8 mouse cellular contexts compared by ENCODE assay signal in the genomic region with DNA sequence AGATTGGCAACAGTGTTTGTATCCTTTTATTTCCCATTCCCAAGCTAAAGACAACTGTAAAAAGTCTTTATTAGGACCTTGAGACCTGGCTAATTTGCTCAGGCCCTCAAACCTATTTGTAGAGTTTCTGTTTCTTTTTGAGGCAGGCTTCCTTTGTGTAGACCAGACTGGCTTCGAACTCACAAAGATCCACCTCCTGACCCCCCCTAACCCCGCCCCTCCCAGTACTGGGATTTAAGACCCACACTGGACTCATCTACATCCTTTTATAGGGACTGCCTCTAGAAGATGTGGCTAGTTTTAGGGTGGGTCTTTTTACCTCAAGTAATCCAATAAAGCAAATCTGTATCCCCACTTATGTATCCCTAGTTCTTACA. TPM values are rescaled to one million over a fixed set of nuclear protein-coding genes. Genes with fewer than 3 reads are reported as not detected.
DNase-seq lines count a peak whose midpoint lies in the region; ATAC-seq and TF ChIP-seq lines count a peak whose summit lies in the region.

No protein-coding gene starts in this region.

- peaks cover 3% of the 10 kb centered on the region for H3K36me3 ChIP-seq in kidney, adult 2 months (ENCODE audit: control insufficient read depth, insufficient read depth, low read length)
- H3K36me3 ChIP-seq in hindbrain, embryonic 16.5 days (ENCODE audit: control insufficient read depth, insufficient read depth, low read length) = peaks cover 11% of the 10 kb centered on the region
- peaks cover 16% of the 10 kb centered on the region; the same call in 1 of the 2 replicates for H3K36me3 ChIP-seq in midbrain, embryonic 15.5 days (replicated peaks)

- 6% methylated on average over 2 of the region's 2 CpGs for WGBS in kidney, adult 2 months
- WGBS in hindbrain, embryonic 16.5 days = 17% methylated on average over 2 of the region's 2 CpGs
- 25% methylated on average over 2 of the region's 2 CpGs for WGBS in midbrain, embryonic 15.5 days

- TF ChIP-seq CTCF in kidney, adult 2 months (conservative IDR thresholded peaks at IDR 0.05; ENCODE audit: insufficient read depth, insufficient read length, low read depth, low read length) = no peak
- TF ChIP-seq CTCF in bone marrow macrophage, adult 2 months (IDR thresholded peaks at IDR 0.05; ENCODE audit: low read depth, low read length) = no peak

- H3K27me3 ChIP-seq in kidney, adult 2 months (replicated peaks; ENCODE audit: control insufficient read depth, insufficient read depth, low read length) = no peaks in the 10 kb centered on the region
- peaks cover 19% of the 10 kb centered on the region for H3K27me3 ChIP-seq in hindbrain, embryonic 16.5 days (replicated peaks; ENCODE audit: control insufficient read depth, insufficient read depth, low read length)
- peaks cover 19% of the 10 kb centered on the region for H3K27me3 ChIP-seq in midbrain, embryonic 15.5 days (replicated peaks)

- H3K27ac ChIP-seq in kidney, adult 2 months (ENCODE audit: insufficient read depth, low read depth, low read length) = peak overlapping the region; percentile 62
- H3K27ac ChIP-seq in bone marrow macrophage, adult 2 months (ENCODE audit: insufficient read depth, low read depth, low read length) = peak overlapping the region; percentile 61
- H3K27ac ChIP-seq in hindbrain, embryonic 16.5 days (ENCODE audit: low read depth, low read length) = peak overlapping the region; percentile 72
- peak overlapping the region; percentile 74 for H3K27ac ChIP-seq in midbrain, embryonic 15.5 days

- no peak for DNase-seq in kidney, adult 2 months
- DNase-seq in kidney, adult 11 months = no peak
- no peak for DNase-seq in layer of hippocampus, postnatal 36 days
- DNase-seq in ovary, postnatal 36 days (ENCODE audit: low spot score) = no peak
- no peak for DNase-seq in right cerebral cortex, adult 18-20 months

- 0 out of 2 replicates have a peak overlapping the region, but pooled peaks have one; percentile 18 for H3K9ac ChIP-seq in hindbrain, embryonic 16.5 days (ENCODE audit: low read depth, low read length)
- H3K9ac ChIP-seq in midbrain, embryonic 15.5 days = no peak overlapping the region

- H3K4me1 ChIP-seq in kidney, adult 2 months (ENCODE audit: control insufficient read depth, insufficient read depth, low read length) = peaks cover 19% of the 10 kb centered on the region; the same call in 1 of the 2 replicates
- peaks cover 23% of the 10 kb centered on the region for H3K4me1 ChIP-seq in bone marrow macrophage, adult 2 months (ENCODE audit: control insufficient read depth, insufficient read depth, low read length)
- peaks cover 15% of the 10 kb centered on the region for H3K4me1 ChIP-seq in hindbrain, embryonic 16.5 days (ENCODE audit: control insufficient read depth, insufficient read depth, low read depth, low read length)
- H3K4me1 ChIP-seq in midbrain, embryonic 15.5 days = peaks cover 30% of the 10 kb centered on the region

- no peak for TF ChIP-seq POLR2A in kidney, adult 2 months (IDR thresholded peaks at IDR 0.05; ENCODE audit: low read depth, low read length)
- TF ChIP-seq POLR2A in bone marrow macrophage, adult 2 months (IDR thresholded peaks at IDR 0.05; ENCODE audit: borderline replicate concordance, low read depth, low read length) = no peak

- no peak overlapping the region for H3K4me3 ChIP-seq in kidney, adult 2 months (ENCODE audit: insufficient read depth, low read depth, low read length)
- peak overlapping the region; percentile 38 for H3K4me3 ChIP-seq in bone marrow macrophage, adult 2 months (ENCODE audit: insufficient read depth, low read length)
- H3K4me3 ChIP-seq in hindbrain, embryonic 16.5 days (ENCODE audit: low read length) = peak overlapping the region; percentile 85
- H3K4me3 ChIP-seq in midbrain, embryonic 15.5 days = peak overlapping the region; percentile 98

- peak overlapping the region; percentile 58 for H3K4me2 ChIP-seq in hindbrain, embryonic 16.5 days (ENCODE audit: low read length)
- H3K4me2 ChIP-seq in midbrain, embryonic 15.5 days = peak overlapping the region; percentile 56

- peak; percentile 32 for ATAC-seq in hindbrain, embryonic 16.5 days
- peak; percentile 40 for ATAC-seq in midbrain, embryonic 15.5 days (replicated peaks)

- H3K9me3 ChIP-seq in hindbrain, embryonic 16.5 days (ENCODE audit: control insufficient read depth, low read length) = no peaks in the 10 kb centered on the region
- H3K9me3 ChIP-seq in midbrain, embryonic 15.5 days = no peaks in the 10 kb centered on the region

RNA-seq across cellular contexts. Expression of a gene that starts 0.4 kb away (rescaled TPM):
- 26.6 and 36.6 TPM in 2 replicates for polyA plus RNA-seq in kidney, adult 2 months (2012; rRNA removed)
- 56.9 and 59.9 TPM in 2 replicates for polyA plus RNA-seq in bone marrow macrophage, adult 2 months (2012; ENCODE audit: insufficient read depth, insufficient read length, missing spikeins)
- 161 and 164 TPM in 2 replicates for polyA plus RNA-seq in hindbrain, embryonic 16.5 days (2015; fragmentation: Nextera tagmentation; extraction: Ambion mirVana)
- 184 and 185 TPM in 2 replicates for polyA plus RNA-seq in midbrain, embryonic 15.5 days (2015; fragmentation: Nextera tagmentation; extraction: Ambion mirVana)
- 100 to 1,000 TPM; 145 to 152 TPM for total RNA-seq in layer of hippocampus, postnatal 36 days (2021)

RNA-seq across cellular contexts. Expression of a gene that starts 4.5 kb away (rescaled TPM):
- polyA plus RNA-seq in kidney, adult 2 months (2012; rRNA removed) = 625 and 771 TPM in 2 replicates
- polyA plus RNA-seq in bone marrow macrophage, adult 2 months (2012; ENCODE audit: insufficient read depth, insufficient read length, missing spikeins) = 228 and 247 TPM in 2 replicates
- polyA plus RNA-seq in hindbrain, embryonic 16.5 days (2015; fragmentation: Nextera tagmentation; extraction: Ambion mirVana) = 26.1 and 40.5 TPM in 2 replicates
- 11.5 and 13.4 TPM in 2 replicates for polyA plus RNA-seq in midbrain, embryonic 15.5 days (2015; fragmentation: Nextera tagmentation; extraction: Ambion mirVana)
- total RNA-seq in layer of hippocampus, postnatal 36 days (2021) = 10 to 100 TPM; 95.5 to 98.7 TPM

RNA-seq across cellular contexts. Expression of a gene that starts 4.5 kb away (rescaled TPM):
- polyA plus RNA-seq in kidney, adult 2 months (2012; rRNA removed) = 64.7 and 65.4 TPM in 2 replicates
- 120 and 139 TPM in 2 replicates for polyA plus RNA-seq in bone marrow macrophage, adult 2 months (2012; ENCODE audit: insufficient read depth, insufficient read length, missing spikeins)
- 13.6 and 17.2 TPM in 2 replicates for polyA plus RNA-seq in hindbrain, embryonic 16.5 days (2015; fragmentation: Nextera tagmentation; extraction: Ambion mirVana)
- polyA plus RNA-seq in midbrain, embryonic 15.5 days (2015; fragmentation: Nextera tagmentation; extraction: Ambion mirVana) = 7.0 and 7.4 TPM in 2 replicates
- total RNA-seq in layer of hippocampus, postnatal 36 days (2021) = 10 to 100 TPM; 21.1 to 26.4 TPM

RNA-seq across cellular contexts. Expression of a gene that starts 16.9 kb away (rescaled TPM):
- 0.45 and 0.61 TPM in 2 replicates for polyA plus RNA-seq in kidney, adult 2 months (2012; rRNA removed)
- 0.40 TPM in 1 of 2 replicates, not detected in the other for polyA plus RNA-seq in bone marrow macrophage, adult 2 months (2012; ENCODE audit: insufficient read depth, insufficient read length, missing spikeins)
- 0.19 TPM in 1 of 2 replicates, not detected in the other for polyA plus RNA-seq in hindbrain, embryonic 16.5 days (2015; fragmentation: Nextera tagmentation; extraction: Ambion mirVana)
- polyA plus RNA-seq in midbrain, embryonic 15.5 days (2015; fragmentation: Nextera tagmentation; extraction: Ambion mirVana) = 0.40 TPM in 1 of 2 replicates, not detected in the other
- total RNA-seq in layer of hippocampus, postnatal 36 days (2021) = under 1 TPM; 0.53 to 0.67 TPM

RNA-seq across cellular contexts. Expression of a gene that starts 18.9 kb away (rescaled TPM):
- 20.7 and 25.3 TPM in 2 replicates for polyA plus RNA-seq in kidney, adult 2 months (2012; rRNA removed)
- polyA plus RNA-seq in bone marrow macrophage, adult 2 months (2012; ENCODE audit: insufficient read depth, insufficient read length, missing spikeins) = 96.6 and 101 TPM in 2 replicates
- 96.8 and 98.1 TPM in 2 replicates for polyA plus RNA-seq in hindbrain, embryonic 16.5 days (2015; fragmentation: Nextera tagmentation; extraction: Ambion mirVana)
- polyA plus RNA-seq in midbrain, embryonic 15.5 days (2015; fragmentation: Nextera tagmentation; extraction: Ambion mirVana) = 83.4 and 89.2 TPM in 2 replicates
- 10 to 100 TPM; 49.8 to 50.8 TPM for total RNA-seq in layer of hippocampus, postnatal 36 days (2021)
